Mouse (Mus musculus): ENCODE measurements around the gene Dnajc28. TPM values are rescaled to one million over a fixed set of nuclear protein-coding genes. Genes with fewer than 3 reads are reported as not detected.

Gene Dnajc28
- polyA plus RNA-seq, 1 experiment from 2014 or later: 5.8 TPM

DNA sequence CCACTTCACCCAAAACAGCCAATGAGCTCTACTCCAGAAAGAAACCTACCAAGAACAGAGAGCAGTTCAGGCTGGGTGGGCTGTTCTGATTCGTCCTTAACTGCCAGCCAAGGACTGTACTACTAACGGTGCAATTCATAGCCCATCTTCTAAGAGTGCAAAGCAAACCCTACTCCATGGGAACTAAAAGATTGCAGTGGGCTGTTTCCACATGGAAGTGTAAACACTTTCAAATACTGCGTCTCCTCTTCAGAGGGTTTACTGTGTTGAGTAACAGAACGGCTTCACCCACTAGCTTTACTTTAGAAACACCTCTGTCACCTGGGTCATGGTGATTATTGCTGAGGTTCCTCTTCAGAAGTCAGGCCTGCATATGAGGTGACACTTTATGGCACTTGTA lies 17.7 kb downstream of the Dnajc28 start:
- Histone ChIP-seq H3K4me3 (ENCODE audit: low read length) (no peak overlapping the region), H3K27me3 (replicated peaks; ENCODE audit: control insufficient read depth, insufficient read depth, low read length) (peaks cover 2% of the 10 kb centered on the region), H3K9me3 (ENCODE audit: control insufficient read depth, low read length) (no peaks in the 10 kb centered on the region), H3K27ac (ENCODE audit: low read depth, low read length) (no peak overlapping the region), H3K4me2 (ENCODE audit: low read length) (no peak overlapping the region), H3K4me1 (ENCODE audit: control insufficient read depth, insufficient read depth, low read depth, low read length) (peaks cover 5% of the 10 kb centered on the region), H3K36me3 (ENCODE audit: control insufficient read depth, insufficient read depth, low read length) (no peaks in the 10 kb centered on the region), H3K9ac (ENCODE audit: low read depth, low read length) (no peak overlapping the region)
- no peak for ATAC-seq
- WGBS: 76% methylated on average over 4 of the region's 4 CpGs

GRCm38 (mm10) chr16:91599242-91599641 lies 19.6 kb downstream of the Dnajc28 start:
- Histone ChIP-seq H3K9ac (ENCODE audit: low read depth, low read length) (no peak overlapping the region), H3K36me3 (ENCODE audit: control insufficient read depth, insufficient read depth, low read length) (no peaks in the 10 kb centered on the region), H3K4me1 (ENCODE audit: control insufficient read depth, insufficient read depth, low read depth, low read length) (peaks cover 10% of the 10 kb centered on the region), H3K27ac (ENCODE audit: low read depth, low read length) (no peak overlapping the region), H3K27me3 (replicated peaks; ENCODE audit: control insufficient read depth, insufficient read depth, low read length) (peaks cover 2% of the 10 kb centered on the region), H3K4me2 (ENCODE audit: low read length) (no peak overlapping the region), H3K9me3 (ENCODE audit: control insufficient read depth, low read length) (no peaks in the 10 kb centered on the region), H3K4me3 (ENCODE audit: low read length) (no peak overlapping the region)
- ATAC-seq: no peak

DNA sequence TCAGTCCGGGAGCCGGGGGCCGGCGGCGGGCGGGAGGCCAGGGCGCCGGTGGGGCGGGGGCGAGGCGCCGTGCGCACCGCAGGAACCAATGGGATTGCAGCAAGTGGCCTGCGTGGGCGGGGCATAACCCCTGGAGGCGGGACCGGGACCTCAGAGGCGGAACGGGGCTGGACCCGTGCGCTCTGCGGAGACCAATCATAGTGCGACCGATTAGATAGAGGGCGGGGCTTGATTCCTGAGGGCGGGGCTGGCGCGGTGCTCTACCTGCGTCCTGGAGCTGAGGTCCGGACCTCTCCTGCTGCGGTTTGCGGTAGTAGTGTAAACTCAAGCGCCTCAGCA lies 21.2 kb downstream of the Dnajc28 start, which contains the start of gene Tmem50b:
Tmem50b (minus strand) TSS at position 129 of the 339 bp plus-strand sequence.
- peak; percentile 99 for ATAC-seq
- Histone ChIP-seq H3K27me3 (replicated peaks; ENCODE audit: control insufficient read depth, insufficient read depth, low read length) (peaks cover 2% of the 10 kb centered on the region), H3K27ac (ENCODE audit: low read depth, low read length) (peak within 1 kb of the TSS; percentile 79), H3K4me2 (ENCODE audit: low read length) (peak within 1 kb of the TSS; percentile 97), H3K36me3 (ENCODE audit: control insufficient read depth, insufficient read depth, low read length) (no peaks in the 10 kb centered on the region), H3K9me3 (ENCODE audit: control insufficient read depth, low read length) (no peaks in the 10 kb centered on the region), H3K9ac (ENCODE audit: low read depth, low read length) (peak within 1 kb of the TSS; percentile 89), H3K4me3 (ENCODE audit: low read length) (peak within 1 kb of the TSS; percentile 91), H3K4me1 (ENCODE audit: control insufficient read depth, insufficient read depth, low read depth, low read length) (peaks cover 10% of the 10 kb centered on the region)
- WGBS: under 1% methylated on average over 32 of the region's 34 CpGs

DNA sequence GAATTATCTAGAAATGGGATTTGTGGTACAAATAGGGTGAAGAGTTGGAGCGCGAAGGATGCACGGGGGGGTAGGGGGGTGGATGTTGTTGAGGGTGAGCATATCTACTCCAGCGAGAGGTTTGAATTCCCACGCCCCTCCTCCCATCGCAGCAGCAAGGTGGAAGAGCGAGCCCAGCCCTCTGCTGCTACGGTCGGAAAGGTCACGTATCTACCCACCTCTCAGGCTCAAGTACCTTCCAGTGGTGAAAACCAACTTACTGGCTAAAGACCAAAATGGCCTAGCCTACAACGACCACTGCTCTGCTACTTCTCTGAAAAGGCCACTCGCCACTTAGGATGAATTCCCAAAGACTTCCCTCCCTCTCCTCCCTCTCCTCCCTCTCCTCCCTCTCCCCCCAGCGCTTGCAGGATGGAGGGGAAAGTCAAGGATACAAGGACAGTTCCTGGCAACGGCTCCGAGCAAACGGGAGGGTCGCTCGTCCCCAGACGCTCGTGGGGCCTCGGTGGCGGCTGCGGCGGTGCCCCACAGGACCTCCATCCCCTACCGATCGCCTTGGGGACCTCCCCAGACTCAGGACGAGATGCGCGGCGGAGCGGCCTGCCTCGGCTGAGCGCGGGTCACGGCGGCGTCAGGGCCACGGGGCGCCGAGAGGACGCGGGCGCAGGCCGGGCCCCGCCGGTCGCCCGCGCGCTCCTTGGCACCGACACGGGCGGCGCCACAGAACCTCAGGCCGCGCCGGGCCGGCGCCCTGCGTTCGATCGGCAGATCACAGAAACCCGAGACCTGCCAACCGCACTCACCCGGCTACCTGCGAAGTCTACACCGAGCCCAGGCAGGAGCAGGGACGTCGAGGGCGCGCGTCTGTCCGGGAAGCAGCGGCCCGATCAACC lies 21.8 kb downstream of the Dnajc28 start:
- no peaks in the 10 kb centered on the region for H3K9me3 ChIP-seq (ENCODE audit: control insufficient read depth, low read length)
- peaks cover 2% of the 10 kb centered on the region for H3K27me3 ChIP-seq (replicated peaks; ENCODE audit: control insufficient read depth, insufficient read depth, low read length)
- H3K4me3 ChIP-seq (ENCODE audit: low read length): peak overlapping the region; percentile 91
- peak overlapping the region; percentile 97 for H3K4me2 ChIP-seq (ENCODE audit: low read length)
- H3K4me1 ChIP-seq (ENCODE audit: control insufficient read depth, insufficient read depth, low read depth, low read length): peaks cover 10% of the 10 kb centered on the region
- H3K9ac ChIP-seq (ENCODE audit: low read depth, low read length): peak overlapping the region; percentile 89
- under 1% methylated on average over 54 of the region's 75 CpGs for WGBS
- peak; percentile 75 for ATAC-seq
- no peaks in the 10 kb centered on the region for H3K36me3 ChIP-seq (ENCODE audit: control insufficient read depth, insufficient read depth, low read length)
- peak overlapping the region; percentile 79 for H3K27ac ChIP-seq (ENCODE audit: low read depth, low read length)

DNA sequence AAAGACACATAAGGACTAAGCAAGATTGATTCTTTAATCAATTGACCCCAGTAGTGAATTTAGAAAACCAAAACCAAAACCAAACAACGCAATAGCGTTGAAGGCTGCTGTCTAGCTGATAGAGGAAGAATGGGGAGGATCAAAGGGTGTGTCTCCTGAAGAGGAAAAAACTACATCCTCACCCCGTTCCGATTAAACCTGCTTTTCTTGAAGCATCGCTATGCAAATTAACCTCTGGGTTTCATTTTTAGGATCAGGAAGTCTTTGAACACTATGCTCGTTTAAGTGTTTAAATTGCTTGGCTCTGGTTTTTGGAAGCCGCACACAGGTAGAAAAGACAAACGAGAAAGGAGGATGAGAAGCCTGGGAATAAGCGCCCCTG lies 22.4 kb downstream of the Dnajc28 start:
- Histone ChIP-seq H3K36me3 (ENCODE audit: control insufficient read depth, insufficient read depth, low read length) (no peaks in the 10 kb centered on the region), H3K4me3 (ENCODE audit: low read length) (peak overlapping the region; percentile 91), H3K9ac (ENCODE audit: low read depth, low read length) (peak overlapping the region; percentile 89), H3K9me3 (ENCODE audit: control insufficient read depth, low read length) (no peaks in the 10 kb centered on the region), H3K27ac (ENCODE audit: low read depth, low read length) (no peak overlapping the region), H3K4me1 (ENCODE audit: control insufficient read depth, insufficient read depth, low read depth, low read length) (peaks cover 10% of the 10 kb centered on the region), H3K27me3 (replicated peaks; ENCODE audit: control insufficient read depth, insufficient read depth, low read length) (peaks cover 2% of the 10 kb centered on the region), H3K4me2 (ENCODE audit: low read length) (peak overlapping the region; percentile 97)
- WGBS: 18% methylated on average over 9 of the region's 9 CpGs
- ATAC-seq: no peak

GRCm38 (mm10) chr16:91595076-91595475 lies 23.8 kb downstream of the Dnajc28 start:
- H3K36me3 ChIP-seq (ENCODE audit: control insufficient read depth, insufficient read depth, low read length): no peaks in the 10 kb centered on the region
- 62% methylated on average over 6 of the region's 6 CpGs for WGBS
- H3K4me3 ChIP-seq (ENCODE audit: low read length): no peak overlapping the region
- peaks cover 2% of the 10 kb centered on the region for H3K27me3 ChIP-seq (replicated peaks; ENCODE audit: control insufficient read depth, insufficient read depth, low read length)
- no peak; the same call in 1 of the 2 replicates for ATAC-seq
- H3K9ac ChIP-seq (ENCODE audit: low read depth, low read length): no peak overlapping the region
- H3K27ac ChIP-seq (ENCODE audit: low read depth, low read length): no peak overlapping the region
- H3K4me2 ChIP-seq (ENCODE audit: low read length): no peak overlapping the region
- H3K9me3 ChIP-seq (ENCODE audit: control insufficient read depth, low read length): no peaks in the 10 kb centered on the region
- H3K4me1 ChIP-seq (ENCODE audit: control insufficient read depth, insufficient read depth, low read depth, low read length): peaks cover 10% of the 10 kb centered on the region

GRCm38 (mm10) chr16:91593262-91593661 lies 25.6 kb downstream of the Dnajc28 start:
- H3K4me2 ChIP-seq (ENCODE audit: low read length): no peak overlapping the region
- no peaks in the 10 kb centered on the region for H3K9me3 ChIP-seq (ENCODE audit: control insufficient read depth, low read length)
- H3K9ac ChIP-seq (ENCODE audit: low read depth, low read length): no peak overlapping the region
- no peaks in the 10 kb centered on the region for H3K36me3 ChIP-seq (ENCODE audit: control insufficient read depth, insufficient read depth, low read length)
- peaks cover 10% of the 10 kb centered on the region for H3K4me1 ChIP-seq (ENCODE audit: control insufficient read depth, insufficient read depth, low read depth, low read length)
- ATAC-seq: no peak
- H3K27ac ChIP-seq (ENCODE audit: low read depth, low read length): no peak overlapping the region
- H3K27me3 ChIP-seq (replicated peaks; ENCODE audit: control insufficient read depth, insufficient read depth, low read length): no peaks in the 10 kb centered on the region
- WGBS: 88% methylated on average over 3 of the region's 3 CpGs
- H3K4me3 ChIP-seq (ENCODE audit: low read length): no peak overlapping the region

DNA sequence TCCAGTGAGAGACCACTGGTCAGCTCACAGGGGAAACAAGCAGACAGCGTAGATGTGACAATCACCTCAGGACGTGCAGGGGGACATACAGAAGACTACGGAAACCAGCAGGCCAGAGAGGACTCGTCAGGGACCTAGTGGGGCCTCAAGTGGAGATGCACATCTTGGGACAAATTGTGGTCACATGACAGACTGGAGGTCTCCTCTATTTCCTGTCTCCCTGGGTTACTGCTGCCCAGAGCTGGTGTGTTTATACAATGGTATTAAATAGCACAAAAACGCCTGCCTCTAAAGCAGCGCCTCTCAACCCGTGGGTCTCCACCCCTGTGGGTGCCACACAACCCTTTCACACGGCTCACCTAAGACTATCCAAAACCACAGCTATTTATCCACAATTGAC lies 26.7 kb downstream of the Dnajc28 start:
- Histone ChIP-seq H3K9me3 (ENCODE audit: control insufficient read depth, low read length) (no peaks in the 10 kb centered on the region), H3K4me2 (ENCODE audit: low read length) (no peak overlapping the region), H3K9ac (ENCODE audit: low read depth, low read length) (no peak overlapping the region), H3K4me3 (ENCODE audit: low read length) (no peak overlapping the region), H3K27me3 (replicated peaks; ENCODE audit: control insufficient read depth, insufficient read depth, low read length) (no peaks in the 10 kb centered on the region), H3K4me1 (ENCODE audit: control insufficient read depth, insufficient read depth, low read depth, low read length) (peaks cover 10% of the 10 kb centered on the region), H3K36me3 (ENCODE audit: control insufficient read depth, insufficient read depth, low read length) (no peaks in the 10 kb centered on the region), H3K27ac (ENCODE audit: low read depth, low read length) (no peak overlapping the region)
- WGBS: 77% methylated on average over 8 of the region's 8 CpGs
- ATAC-seq: no peak

GRCm38 (mm10) chr16:91588703-91589102 lies 30.1 kb downstream of the Dnajc28 start:
- WGBS: 82% methylated on average over 3 of the region's 3 CpGs
- no peak overlapping the region for H3K4me3 ChIP-seq (ENCODE audit: low read length)
- H3K36me3 ChIP-seq (ENCODE audit: control insufficient read depth, insufficient read depth, low read length): 0 out of 2 replicates have a peak, but pooled peaks cover 3% of the 10 kb centered on the region
- no peaks in the 10 kb centered on the region for H3K9me3 ChIP-seq (ENCODE audit: control insufficient read depth, low read length)
- no peaks in the 10 kb centered on the region for H3K4me1 ChIP-seq (ENCODE audit: control insufficient read depth, insufficient read depth, low read depth, low read length)
- ATAC-seq: no peak
- H3K9ac ChIP-seq (ENCODE audit: low read depth, low read length): no peak overlapping the region
- H3K27ac ChIP-seq (ENCODE audit: low read depth, low read length): no peak overlapping the region
- H3K27me3 ChIP-seq (replicated peaks; ENCODE audit: control insufficient read depth, insufficient read depth, low read length): no peaks in the 10 kb centered on the region
- no peak overlapping the region for H3K4me2 ChIP-seq (ENCODE audit: low read length)
